Mouse (Mus musculus) midbrain, embryonic 10.5 days (tissue): ENCODE data around the gene Nr2c2ap. TPM values are rescaled to one million over a fixed set of nuclear protein-coding genes. Genes with fewer than 3 reads are reported as not detected.

Experiments used
- DNase-seq: peaks from one replicate; pipeline ENCODE4 v3.0.0-alpha.2; 2017; ENCODE audit warnings: low spot score
- H3K27ac ChIP-seq: fragments of 300-500 bp; sonication (generic); replicated peaks from 2 replicates; pipeline ENCODE4 v1.5.1; 2016; ENCODE audit warnings: mild to moderate bottlenecking
- H3K27me3 ChIP-seq: fragments of 300-500 bp; sonication (generic); 2 replicates; pipeline ENCODE4 v1.6.1; 2016; ENCODE audit warnings: low read depth, mild to moderate bottlenecking; ENCODE audit not compliant: poor library complexity, severe bottlenecking
- H3K36me3 ChIP-seq: fragments of 300-500 bp; sonication (generic); 2 replicates; pipeline ENCODE4 v1.6.1; 2016; ENCODE audit warnings: mild to moderate bottlenecking, moderate library complexity
- H3K4me1 ChIP-seq: fragments of 300-500 bp; sonication (generic); 2 replicates; pipeline ENCODE4 v1.6.1; 2016
- H3K4me3 ChIP-seq: fragments of 300-500 bp; sonication (generic); 2 replicates; pipeline ENCODE4 v1.5.1; 2016; ENCODE audit warnings: mild to moderate bottlenecking, moderate library complexity
- H3K9me3 ChIP-seq: fragments of 300-500 bp; sonication (generic); replicated peaks from 2 replicates; pipeline ENCODE4 v1.6.1; 2016; ENCODE audit warnings: mild to moderate bottlenecking
- WGBS: fragments of 180-500 bp; shearing (Covaris S2); methylation state at CpG from one replicate; pipeline ENCODE4 v1.1.7; 2016; 5-methylcytosine and 5-hydroxymethylcytosine counted together
- polyA plus RNA-seq: library from polyadenylated mRNA; unstranded; fragments of >200 nt; fragmentation: Nextera tagmentation; extraction: Ambion mirVana; gene quantifications from 2 replicates; pipeline ENCODE4 v1.2.1, GENCODE M21; 2016

Gene Nr2c2ap
- polyA plus RNA-seq, 1 experiment from 2014 or later: 30.7 TPM

DNA sequence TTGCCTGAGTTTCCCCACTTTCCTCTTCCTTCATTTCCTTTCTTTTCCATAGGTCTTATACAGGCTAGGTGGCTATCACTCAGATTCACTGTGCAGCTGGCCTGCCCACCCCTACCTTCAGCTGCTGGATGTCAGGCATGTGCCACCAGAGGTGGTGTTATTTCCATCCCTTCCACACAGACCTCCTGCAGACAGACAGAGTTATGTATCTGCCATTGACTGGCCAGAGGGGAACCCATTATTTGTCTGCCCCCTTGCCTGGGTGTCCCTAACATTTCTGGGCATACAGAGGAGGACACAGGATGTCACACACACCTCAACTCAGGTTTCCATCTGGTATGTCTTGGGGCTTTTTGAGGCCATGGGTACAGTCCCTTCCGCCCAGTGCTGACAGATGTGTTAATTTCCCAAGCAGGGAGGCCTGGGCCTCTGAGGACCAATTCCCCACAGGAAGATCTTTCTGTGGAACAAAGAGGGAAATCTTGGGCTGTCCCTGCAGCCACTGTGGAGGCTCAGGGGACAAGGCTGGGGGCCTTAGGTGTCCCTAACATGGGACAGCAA is 26.2 kb downstream of the Nr2c2ap start:
- WGBS: 88% methylated on average over 1 of the region's 1 CpGs
- Histone ChIP-seq H3K27ac (no peak overlapping the region), H3K27me3 (peaks cover 36% of the 10 kb centered on the region), H3K36me3 (no peaks in the 10 kb centered on the region), H3K4me1 (peaks cover 31% of the 10 kb centered on the region), H3K4me3 (no peak overlapping the region), H3K9me3 (no peaks in the 10 kb centered on the region)
- DNase-seq: no peak

DNA sequence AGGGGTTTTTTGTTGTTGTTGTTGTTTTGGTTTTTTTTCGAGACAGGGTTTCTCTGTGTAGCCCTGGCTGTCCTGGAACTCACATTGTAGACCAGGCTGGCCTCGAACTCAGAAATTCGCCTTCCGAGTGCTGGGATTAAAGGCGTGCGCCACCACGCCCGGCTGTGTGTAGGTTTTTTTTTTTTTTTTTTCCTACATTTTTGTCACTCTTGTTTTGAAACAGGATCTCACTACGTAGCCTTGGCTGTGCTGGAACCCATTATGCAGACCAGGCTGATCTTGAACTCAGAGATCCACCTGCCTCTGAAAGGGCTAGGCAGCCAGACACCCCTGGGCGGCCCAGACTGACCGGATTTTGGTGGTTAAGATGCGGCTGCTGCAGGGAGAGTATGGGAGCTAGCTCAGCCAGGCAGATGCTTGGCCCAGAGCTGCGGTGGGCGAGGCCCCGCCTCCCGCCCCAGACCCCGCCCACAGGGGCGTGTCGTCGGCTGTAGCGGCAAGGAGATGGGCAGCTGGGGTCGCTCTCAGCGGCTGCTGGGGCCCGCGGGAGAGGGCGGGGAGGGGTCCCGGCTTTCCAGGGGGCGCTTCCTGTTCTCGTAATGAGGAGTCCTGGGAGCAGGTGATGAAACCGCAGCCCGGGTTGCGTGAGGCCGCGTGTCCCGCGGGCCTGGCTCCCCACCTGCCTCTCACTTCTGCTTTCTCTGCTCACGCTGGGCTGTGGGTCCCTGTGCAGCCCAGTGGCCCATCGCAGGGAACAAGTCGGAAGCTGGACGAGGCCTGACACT is 27.1 kb downstream of the Nr2c2ap start:
- WGBS: 12% methylated on average over 40 of the region's 40 CpGs
- DNase-seq: peak; percentile 88
- H3K27ac ChIP-seq: peak overlapping the region; percentile 75
- peaks cover 30% of the 10 kb centered on the region for H3K27me3 ChIP-seq
- peak overlapping the region; percentile 59 for H3K4me3 ChIP-seq
- H3K9me3 ChIP-seq: no peaks in the 10 kb centered on the region
- peaks cover 25% of the 10 kb centered on the region for H3K4me1 ChIP-seq
- H3K36me3 ChIP-seq: no peaks in the 10 kb centered on the region

DNA sequence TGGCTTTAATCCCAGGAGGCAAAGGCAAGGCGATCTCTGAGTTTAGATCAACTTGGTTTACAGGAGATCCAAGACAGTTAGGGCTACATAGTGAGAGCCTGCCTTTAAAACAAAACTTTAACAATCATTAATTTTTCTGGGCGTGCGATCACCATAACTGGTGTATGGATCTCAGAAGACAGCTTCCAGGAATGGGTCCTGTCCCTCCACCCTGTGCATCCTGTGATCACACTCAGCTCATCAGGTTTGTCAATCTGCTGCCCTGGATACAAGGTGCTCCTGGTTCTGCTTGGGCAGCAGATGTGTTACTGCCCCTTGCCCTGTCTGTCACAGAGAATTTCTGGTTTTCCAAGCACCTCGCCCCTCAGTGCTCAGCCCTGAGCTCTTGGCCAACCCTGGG is 28.1 kb downstream of the Nr2c2ap start:
- DNase-seq: no peak
- peaks cover 25% of the 10 kb centered on the region for H3K4me1 ChIP-seq
- WGBS: 87% methylated on average over 4 of the region's 4 CpGs
- peaks cover 33% of the 10 kb centered on the region for H3K27me3 ChIP-seq
- H3K27ac ChIP-seq: no peak overlapping the region
- H3K4me3 ChIP-seq: peak overlapping the region; percentile 59; the same call in 1 of the 2 replicates
- H3K36me3 ChIP-seq: no peaks in the 10 kb centered on the region
- H3K9me3 ChIP-seq: no peaks in the 10 kb centered on the region

DNA sequence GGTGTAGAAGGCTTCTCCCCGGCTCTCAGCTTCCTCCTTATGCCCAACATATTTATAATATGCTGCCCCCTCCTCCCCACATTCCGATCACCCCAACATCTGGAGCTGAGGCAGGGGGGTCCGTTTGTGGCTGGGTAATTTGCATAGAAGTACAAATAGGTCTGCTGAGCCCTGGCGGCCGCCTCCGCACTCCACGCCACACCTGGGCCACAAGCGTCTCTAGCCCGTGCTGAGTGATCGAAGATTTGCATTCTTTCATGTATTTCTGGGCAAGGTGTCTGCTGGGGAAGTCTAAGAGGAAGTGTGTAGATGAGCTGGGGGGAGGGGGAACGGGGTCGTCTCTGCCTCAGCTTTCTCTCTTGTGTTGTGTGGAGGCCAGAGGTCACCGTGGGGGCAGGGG is 28.9 kb downstream of the Nr2c2ap start:
- Histone ChIP-seq H3K9me3 (no peaks in the 10 kb centered on the region), H3K27ac (no peak overlapping the region), H3K4me1 (peaks cover 25% of the 10 kb centered on the region), H3K36me3 (no peaks in the 10 kb centered on the region), H3K4me3 (no peak overlapping the region), H3K27me3 (peaks cover 41% of the 10 kb centered on the region)
- DNase-seq: no peak
- 71% methylated on average over 13 of the region's 13 CpGs for WGBS

DNA sequence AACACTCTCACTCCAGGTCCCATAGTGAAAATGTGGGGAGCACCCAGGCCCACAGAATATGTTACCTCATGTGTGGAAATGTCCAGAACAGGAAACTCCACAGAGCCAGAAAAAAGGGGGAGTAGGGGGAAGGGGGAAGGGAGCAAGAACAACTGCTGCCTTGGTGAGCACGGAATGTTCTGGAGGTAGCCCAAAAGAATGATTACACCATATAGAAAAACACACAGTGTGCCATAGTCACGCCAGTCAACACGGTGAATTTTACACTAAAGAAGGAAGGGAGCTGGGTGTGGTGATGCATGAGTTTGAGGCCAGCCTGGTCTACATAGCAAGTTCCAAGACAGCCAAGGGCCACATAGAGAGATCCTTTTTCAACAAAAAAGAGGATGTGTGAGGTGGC is 32.2 kb downstream of the Nr2c2ap start:
- Histone ChIP-seq H3K4me3 (no peak overlapping the region), H3K27ac (no peak overlapping the region)
- 85% methylated on average over 3 of the region's 3 CpGs for WGBS

DNA sequence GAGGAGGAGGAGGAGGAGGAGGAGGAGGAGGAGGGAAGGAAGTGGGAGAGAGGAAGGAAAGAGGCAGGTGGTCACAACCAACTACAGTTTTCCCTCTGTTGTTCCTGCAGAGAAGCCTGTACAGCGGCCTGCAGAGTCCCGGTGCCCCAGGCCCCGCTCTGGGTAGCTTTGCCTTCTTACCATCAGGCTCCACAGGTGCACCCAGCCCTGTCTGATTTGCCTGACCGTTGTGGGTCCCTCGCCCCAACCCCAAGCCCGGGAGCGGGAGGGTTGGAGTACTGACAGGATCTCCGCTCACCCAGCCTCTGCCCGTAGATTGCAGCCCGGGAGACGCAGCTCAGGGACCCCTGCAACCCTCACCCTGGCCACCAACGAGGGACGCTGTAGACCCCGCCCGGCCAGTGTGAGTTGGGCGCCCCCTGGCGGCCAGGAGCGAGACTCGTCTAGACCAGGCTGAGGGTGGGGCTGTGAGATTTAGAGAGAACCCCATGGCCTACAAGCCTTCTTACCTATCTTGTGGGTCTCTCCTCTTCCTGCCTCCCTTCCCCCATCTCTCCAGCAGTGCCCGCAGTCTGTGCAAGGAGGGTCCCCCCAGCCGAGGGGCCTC is 35.5 kb downstream of the Nr2c2ap start:
- DNase-seq: peak; percentile 90
- H3K9me3 ChIP-seq: no peaks in the 10 kb centered on the region
- H3K36me3 ChIP-seq: no peaks in the 10 kb centered on the region
- peak overlapping the region; percentile 50 for H3K27ac ChIP-seq
- peaks cover 35% of the 10 kb centered on the region for H3K27me3 ChIP-seq
- peak overlapping the region; percentile 45 for H3K4me3 ChIP-seq
- 3% methylated on average over 21 of the region's 21 CpGs for WGBS
- peaks cover 17% of the 10 kb centered on the region for H3K4me1 ChIP-seq

More for the DNA sequence above, 32.2 kb downstream of the Nr2c2ap start:
- H3K36me3 ChIP-seq: no peaks in the 10 kb centered on the region
- H3K4me1 ChIP-seq: peaks cover 33% of the 10 kb centered on the region
- H3K9me3 ChIP-seq: no peaks in the 10 kb centered on the region
- peaks cover 43% of the 10 kb centered on the region for H3K27me3 ChIP-seq
- DNase-seq: no peak

DNA sequence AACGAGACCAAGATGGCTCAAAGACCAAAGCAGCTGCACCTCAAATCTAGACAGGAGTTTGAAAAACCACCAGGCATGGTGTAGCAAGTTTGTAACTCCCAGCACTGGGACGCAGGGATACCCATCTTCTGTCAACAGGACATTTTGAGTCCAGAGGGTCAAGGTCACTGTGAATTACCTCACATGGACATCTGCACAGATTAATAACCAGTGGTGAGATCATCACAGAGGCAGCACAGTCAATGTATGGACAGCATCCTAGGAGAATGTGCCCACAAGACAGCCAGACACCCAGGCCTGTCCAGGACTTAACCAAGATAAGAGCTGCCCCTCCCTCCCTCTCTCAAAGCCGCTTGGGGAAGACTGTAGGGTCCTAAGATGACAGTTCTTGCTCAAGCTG is 39.0 kb downstream of the Nr2c2ap start:
- no peaks in the 10 kb centered on the region for H3K9me3 ChIP-seq

DNA sequence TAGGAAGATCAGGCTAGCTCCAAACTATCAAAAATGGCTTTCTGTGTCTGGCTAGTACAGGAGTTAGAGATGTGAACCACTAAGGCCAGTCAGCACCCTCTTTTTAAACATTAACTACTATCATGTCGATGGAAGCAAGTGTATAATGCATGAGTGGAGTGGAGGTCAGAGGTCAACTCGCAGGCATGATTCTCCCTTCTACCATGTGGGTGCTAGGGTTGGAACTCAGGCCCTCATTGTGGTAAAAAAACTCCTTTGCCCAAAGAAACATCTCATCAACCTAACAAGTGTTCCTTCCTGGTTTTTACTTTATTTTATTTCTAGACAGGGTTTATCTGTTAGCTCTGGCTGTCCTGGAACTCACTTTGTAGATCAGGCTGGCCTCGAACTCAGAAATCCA is 39.6 kb downstream of the Nr2c2ap start:
- DNase-seq: no peak
- 89% methylated on average over 3 of the region's 3 CpGs for WGBS
- peaks cover 37% of the 10 kb centered on the region for H3K4me1 ChIP-seq

More for the DNA sequence above, 39.0 kb downstream of the Nr2c2ap start:
- H3K27ac ChIP-seq: no peak overlapping the region
- no peak overlapping the region for H3K4me3 ChIP-seq
- H3K27me3 ChIP-seq: peaks cover 15% of the 10 kb centered on the region
- H3K4me1 ChIP-seq: peaks cover 37% of the 10 kb centered on the region
- DNase-seq: no peak
- WGBS: 91% methylated on average over 3 of the region's 3 CpGs
- peaks cover 5% of the 10 kb centered on the region; the same call in 1 of the 2 replicates for H3K36me3 ChIP-seq

DNA sequence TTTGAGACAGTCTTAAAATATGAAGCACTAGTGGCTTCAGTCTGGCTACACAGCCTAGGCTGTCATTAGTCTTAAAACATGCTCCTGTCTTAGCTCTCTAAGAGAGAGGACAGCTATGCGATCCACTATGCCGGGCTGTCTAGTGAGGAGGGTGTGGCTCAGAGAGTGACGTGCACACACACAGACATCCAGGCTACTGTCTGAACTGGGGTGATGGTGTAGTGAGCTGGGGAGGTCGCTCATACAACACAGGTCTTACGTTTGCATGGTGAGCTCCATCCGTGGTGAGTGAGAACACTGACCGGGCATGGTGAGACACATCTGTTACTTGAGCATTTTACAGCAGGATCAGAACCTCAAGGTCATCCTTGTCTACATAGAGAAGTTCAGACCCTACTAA is 40.1 kb downstream of the Nr2c2ap start:
- Histone ChIP-seq H3K4me3 (0 out of 2 replicates have a peak overlapping the region, but pooled peaks have one; percentile 80), H3K27ac (peak overlapping the region; percentile 86), H3K36me3 (peaks cover 9% of the 10 kb centered on the region; the same call in 1 of the 2 replicates), H3K4me1 (peaks cover 33% of the 10 kb centered on the region), H3K27me3 (peaks cover 4% of the 10 kb centered on the region), H3K9me3 (no peaks in the 10 kb centered on the region)
- DNase-seq: no peak
- WGBS: 87% methylated on average over 7 of the region's 7 CpGs

More for the DNA sequence above, 39.6 kb downstream of the Nr2c2ap start:
- Histone ChIP-seq H3K9me3 (no peaks in the 10 kb centered on the region), H3K36me3 (peaks cover 8% of the 10 kb centered on the region; the same call in 1 of the 2 replicates), H3K27ac (no peak overlapping the region), H3K4me3 (no peak overlapping the region), H3K27me3 (peaks cover 9% of the 10 kb centered on the region)

DNA sequence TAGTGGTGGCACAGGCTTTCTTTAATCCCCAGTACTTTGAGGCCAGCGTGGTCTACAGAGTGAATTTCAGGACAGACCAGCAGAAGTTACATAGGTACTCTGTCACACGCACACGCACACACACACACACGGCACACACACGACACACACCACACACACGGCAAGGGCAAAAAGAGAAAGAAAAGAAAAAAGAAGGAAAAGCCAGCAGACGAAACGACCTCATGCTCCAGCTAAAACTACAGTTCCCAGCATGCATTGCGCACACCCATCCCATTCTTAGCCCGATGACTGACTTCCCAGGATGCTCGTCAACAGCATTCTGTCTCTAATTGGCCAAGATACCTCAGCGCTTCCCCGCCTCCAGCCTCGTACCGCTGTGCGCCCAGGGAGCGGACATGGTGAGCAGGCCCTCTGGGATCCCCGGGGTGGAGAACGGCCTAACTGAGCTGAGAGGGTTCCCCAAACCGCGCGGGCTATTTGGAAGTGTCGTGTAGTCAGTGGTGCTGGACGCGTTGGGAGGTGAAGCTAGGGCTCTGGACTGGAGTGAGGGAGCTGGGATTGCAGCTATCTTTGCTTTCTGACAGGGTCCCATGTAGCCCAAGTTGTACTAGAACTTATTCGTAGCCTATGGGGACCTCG is 41.0 kb downstream of the Nr2c2ap start, which contains the start of gene Tmem161a:
TSS of gene Tmem161a (plus strand) at position 314 of the 639 bp plus-strand sequence.
- H3K36me3 ChIP-seq: peaks cover 19% of the 10 kb centered on the region
- H3K9me3 ChIP-seq: no peaks in the 10 kb centered on the region
- no peaks in the 10 kb centered on the region; the same call in 1 of the 2 replicates for H3K27me3 ChIP-seq
- H3K4me1 ChIP-seq: peaks cover 25% of the 10 kb centered on the region
- peak within 1 kb of the TSS; percentile 80 for H3K4me3 ChIP-seq
- peak; percentile 89 for DNase-seq
- H3K27ac ChIP-seq: peak within 1 kb of the TSS; percentile 86
- 3% methylated on average over 27 of the region's 27 CpGs for WGBS

DNA sequence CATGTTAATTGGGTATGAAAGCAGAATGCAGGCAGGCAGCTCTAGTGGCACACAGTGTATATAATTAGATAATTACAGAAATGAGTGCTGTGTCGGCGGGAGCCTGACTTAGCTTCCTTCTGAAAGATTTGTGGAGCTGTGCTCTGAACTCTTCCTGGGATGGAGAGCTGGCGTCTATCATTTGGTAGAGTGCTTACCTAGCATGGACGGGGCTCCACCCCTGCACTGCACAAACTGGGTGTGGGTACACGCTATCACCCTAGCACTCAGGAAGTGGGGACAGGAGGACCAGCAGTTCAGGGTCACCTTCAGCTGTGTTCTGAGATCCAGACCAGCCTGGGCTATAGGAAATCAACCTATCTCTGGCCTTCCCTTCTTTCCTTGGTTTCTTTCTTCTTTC is 42.2 kb downstream of the Nr2c2ap start:
- no peaks in the 10 kb centered on the region for H3K27me3 ChIP-seq
- peaks cover 28% of the 10 kb centered on the region for H3K36me3 ChIP-seq
- peaks cover 25% of the 10 kb centered on the region for H3K4me1 ChIP-seq
- no peak overlapping the region for H3K27ac ChIP-seq
- 86% methylated on average over 5 of the region's 5 CpGs for WGBS
- DNase-seq: no peak
- no peaks in the 10 kb centered on the region for H3K9me3 ChIP-seq
- H3K4me3 ChIP-seq: peak overlapping the region; percentile 80; the same call in 1 of the 2 replicates

DNA sequence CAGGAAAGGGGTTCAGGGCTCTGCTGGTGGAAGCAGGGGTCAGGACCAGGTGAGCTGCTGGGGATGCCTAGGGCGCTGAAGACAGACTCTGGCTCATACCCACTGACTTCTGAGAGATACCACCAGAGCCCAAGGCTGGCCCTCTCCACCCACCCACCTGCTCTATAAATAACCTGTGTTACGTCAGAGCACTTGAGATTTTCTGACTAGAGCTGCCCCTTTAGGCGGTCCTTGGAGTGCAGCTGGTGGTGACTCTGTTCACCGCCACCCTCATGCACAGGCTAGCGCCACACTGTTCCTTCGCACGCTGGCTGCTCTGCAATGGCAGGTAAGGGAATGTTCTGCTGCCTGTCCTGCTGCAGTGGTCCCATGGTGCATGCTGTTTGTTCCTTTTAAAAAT is 42.9 kb downstream of the Nr2c2ap start:
- WGBS: 96% methylated on average over 7 of the region's 7 CpGs
- Histone ChIP-seq H3K4me1 (peaks cover 25% of the 10 kb centered on the region), H3K27ac (no peak overlapping the region), H3K36me3 (peaks cover 35% of the 10 kb centered on the region), H3K9me3 (no peaks in the 10 kb centered on the region), H3K4me3 (no peak overlapping the region), H3K27me3 (no peaks in the 10 kb centered on the region)
- DNase-seq: no peak
